Comparison of ENCODE assay signal across 40 mouse cellular contexts in the genomic region with DNA sequence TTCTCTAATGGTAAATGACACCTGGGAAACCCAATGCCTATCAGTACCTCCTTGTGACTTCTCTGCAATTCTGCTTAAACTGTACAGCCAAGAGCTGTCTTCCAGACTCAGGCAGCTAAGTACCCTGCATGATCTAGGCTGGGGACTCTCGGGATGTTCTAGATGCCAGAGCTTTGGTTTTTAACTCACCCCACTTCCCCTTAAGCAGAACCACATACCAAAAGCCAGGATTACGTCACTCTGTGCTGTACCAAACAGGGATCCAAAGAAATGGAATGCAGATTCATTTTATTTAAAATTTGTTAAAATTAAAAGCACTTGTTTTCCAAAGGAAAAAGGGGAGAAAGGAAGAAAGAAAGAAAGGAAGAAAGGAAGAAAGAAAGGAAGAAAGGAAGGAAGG. TPM values are rescaled to one million over a fixed set of nuclear protein-coding genes. Genes with fewer than 3 reads are reported as not detected.
"Had no signal": no experiment of that assay in that cellular context is flagged by ENCODE, and none has a peak within 500 bp of the region (broad histone marks: within the 10 kb centered on the region; RNA-seq: fewer than 3 reads in every experiment).

No protein-coding gene starts in this region.

- H3K27me3 ChIP-seq: intestine, embryonic 15.5 days had no signal

- H3K27ac ChIP-seq: heart, embryonic 10.5 days; hindbrain, embryonic 10.5 days; hindbrain, embryonic 12.5 days; hindbrain, embryonic 14.5 days; intestine, embryonic 15.5 days; layer of hippocampus, adult 2 months; left cerebral cortex, adult 2 months; limb, embryonic 10.5 days; limb, embryonic 12.5 days; liver, embryonic 13.5 days; liver, embryonic 15.5 days had no signal

- ATAC-seq: hindbrain, embryonic 16.5 days; inflammation-experienced regulatory T-cells, adult 6 months; intestine, embryonic 15.5 days; intestine, postnatal 0 days had no signal

- H3K9ac ChIP-seq: heart, embryonic 12.5 days; hindbrain, embryonic 12.5 days; hindbrain, embryonic 14.5 days; intestine, embryonic 15.5 days; limb, embryonic 12.5 days; liver, embryonic 13.5 days; liver, embryonic 15.5 days had no signal

- H3K4me3 ChIP-seq: heart, embryonic 10.5 days; heart, embryonic 12.5 days; hindbrain, embryonic 10.5 days; hindbrain, embryonic 12.5 days; intestine, embryonic 15.5 days; layer of hippocampus, adult 2 months; left cerebral cortex, adult 2 months; limb, embryonic 10.5 days; limb, embryonic 12.5 days; liver, embryonic 13.5 days; liver, embryonic 15.5 days had no signal

- H3K4me2 ChIP-seq: heart, embryonic 12.5 days; hindbrain, embryonic 12.5 days; hindbrain, embryonic 14.5 days; intestine, embryonic 15.5 days; limb, embryonic 12.5 days; liver, embryonic 11.5 days; liver, embryonic 13.5 days; liver, embryonic 15.5 days had no signal

- H3K9me3 ChIP-seq: heart, embryonic 10.5 days; heart, embryonic 12.5 days; hindbrain, embryonic 10.5 days; hindbrain, embryonic 12.5 days; intestine, embryonic 15.5 days; limb, embryonic 10.5 days; limb, embryonic 12.5 days; liver, embryonic 13.5 days; liver, embryonic 15.5 days had no signal

- H3K36me3 ChIP-seq: heart, embryonic 10.5 days; heart, embryonic 12.5 days; hindbrain, embryonic 10.5 days; hindbrain, embryonic 12.5 days; intestine, embryonic 15.5 days; limb, embryonic 10.5 days; limb, embryonic 12.5 days; liver, embryonic 13.5 days; liver, embryonic 15.5 days had no signal

- H3K4me1 ChIP-seq: intestine, embryonic 15.5 days had no signal

- DNase-seq: gastrocnemius, postnatal 14 days; gastrocnemius, postnatal 36 days; heart, postnatal 10 days; heart, postnatal 4 days; kidney, adult 18-20 months; kidney, adult 8-10 months; kidney, postnatal 10 days; kidney, postnatal 25 days; kidney, postnatal 4 days; liver; liver, embryonic 13.5 days had no signal

RNA-seq across cellular contexts. Expression of gene Apobec4, which starts 11.4 kb away (rescaled TPM):
- total RNA-seq: gastrocnemius, adult 18-20 months; gastrocnemius, adult 8-10 months; gastrocnemius, postnatal 14 days; gastrocnemius, postnatal 36 days; heart, adult 8-10 months; heart, postnatal 10 days; heart, postnatal 25 days; heart, postnatal 4 days; layer of hippocampus, adult 2 months; layer of hippocampus, postnatal 10 days; layer of hippocampus, postnatal 25 days; left cerebral cortex, adult 2 months; left cerebral cortex, postnatal 14 days; left cerebral cortex, postnatal 36 days had no signal
- polyA plus RNA-seq: gonadal fat pad, adult 2 months; heart, embryonic 10.5 days; heart, embryonic 12.5 days; heart, embryonic 14.5 days; heart, embryonic 16.5 days; hindbrain, embryonic 10.5 days; hindbrain, embryonic 12.5 days; inflammation-experienced regulatory T-cells, adult 6 months; intestine, embryonic 15.5 days; intestine, postnatal 0 days; kidney, embryonic 14.5 days; kidney, embryonic 16.5 days; limb, embryonic 10.5 days; limb, embryonic 12.5 days; limb, embryonic 14.5 days; liver, embryonic 11.5 days; liver, embryonic 13.5 days; liver, embryonic 15.5 days had no signal
